Mouse (Mus musculus) hindbrain, embryonic 15.5 days (tissue): ENCODE results near the gene Gbp10. TPM values are rescaled to one million over a fixed set of nuclear protein-coding genes. Genes with fewer than 3 reads are reported as not detected.

Source experiments
- ATAC-seq: fragments of 200-750 bp; cut with Nextera tagmentation; 2 replicates; pipeline ENCODE4 v1.8.0; 2017; ENCODE audit warnings: low read depth, moderate number of reproducible peaks, moderate TSS enrichment; ENCODE audit not compliant: low FRiP score
- H3K27ac ChIP-seq: fragments of 300-500 bp; sonication (generic); replicated peaks from 2 replicates; pipeline ENCODE4 v1.5.1; 2015; ENCODE audit warnings: mild to moderate bottlenecking, inconsistent platforms
- H3K27me3 ChIP-seq: fragments of 300-500 bp; sonication (generic); 2 replicates; pipeline ENCODE4 v1.6.1; 2015; ENCODE audit warnings: control low read depth, inconsistent platforms
- H3K36me3 ChIP-seq: fragments of 300-500 bp; sonication (generic); 2 replicates; pipeline ENCODE4 v1.6.1; 2015; ENCODE audit warnings: control low read depth, inconsistent platforms
- H3K4me1 ChIP-seq: fragments of 300-500 bp; sonication (generic); replicated peaks from 2 replicates; pipeline ENCODE4 v1.6.1; 2015; ENCODE audit warnings: control low read depth, inconsistent platforms
- H3K4me2 ChIP-seq: fragments of 300-500 bp; sonication (generic); 2 replicates; pipeline ENCODE4 v1.6.1; 2015; ENCODE audit warnings: moderate library complexity, mild to moderate bottlenecking, inconsistent platforms
- H3K4me3 ChIP-seq: fragments of 300-500 bp; sonication (generic); 2 replicates; pipeline ENCODE4 v1.5.1; 2015; ENCODE audit warnings: mild to moderate bottlenecking, inconsistent platforms
- H3K9ac ChIP-seq: fragments of 300-500 bp; sonication (generic); 2 replicates; pipeline ENCODE4 v1.6.1; 2015; ENCODE audit warnings: inconsistent platforms
- H3K9me3 ChIP-seq: fragments of 300-500 bp; sonication (generic); 2 replicates; pipeline ENCODE4 v1.6.1; 2016; ENCODE audit warnings: control low read depth, inconsistent platforms
- polyA plus RNA-seq: library from polyadenylated mRNA; unstranded; fragments of >200 nt; fragmentation: Nextera tagmentation; extraction: Ambion mirVana; gene quantifications from 2 replicates; pipeline ENCODE4 v1.2.1, GENCODE M21; 2015

The Gbp10 gene
- polyA plus RNA-seq, 1 experiment from 2014 or later = 1.6 TPM

DNA sequence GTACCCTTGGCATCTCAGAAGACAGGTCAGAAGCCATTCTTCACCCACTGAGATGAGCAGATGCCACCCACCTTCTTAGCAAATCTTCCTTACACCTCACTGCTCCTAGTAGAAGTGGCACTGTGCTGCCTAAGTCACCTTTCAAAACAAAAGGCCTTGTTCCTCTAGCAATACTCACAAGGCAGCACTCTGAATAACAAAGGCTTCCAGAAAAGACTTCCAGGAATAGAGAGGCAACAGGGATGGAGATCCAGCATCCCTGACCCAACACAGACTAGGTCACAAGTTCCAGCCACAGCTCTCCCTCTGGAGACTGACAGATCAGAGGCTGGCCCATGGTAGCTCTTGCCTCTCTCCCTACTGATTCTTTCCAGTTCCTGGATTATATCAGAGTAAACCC, 57.9 kb downstream of the Gbp10 start:
- H3K4me3 ChIP-seq = no peak overlapping the region
- H3K4me2 ChIP-seq = no peak overlapping the region
- no peaks in the 10 kb centered on the region for H3K9me3 ChIP-seq
- no peak overlapping the region for H3K27ac ChIP-seq
- no peaks in the 10 kb centered on the region for H3K4me1 ChIP-seq
- H3K36me3 ChIP-seq = no peaks in the 10 kb centered on the region
- no peak overlapping the region for H3K9ac ChIP-seq
- no peaks in the 10 kb centered on the region for H3K27me3 ChIP-seq
- ATAC-seq = no peak

Other genes starting within 250 kb of the Gbp10 start
- 1.7 and 1.8 TPM in 2 replicates for gene Gbp9, start 100.0 kb downstream of the Gbp10 start, polyA plus RNA-seq
- 0.69 and 1.3 TPM in 2 replicates for gene Gbp8, start 100.0 kb downstream of the Gbp10 start, polyA plus RNA-seq
- gene Gbp4, start 99.9 kb downstream of the Gbp10 start, polyA plus RNA-seq = 3.3 and 4.0 TPM in 2 replicates
- gene Gm43302, start 54.2 kb upstream of the Gbp10 start, polyA plus RNA-seq = 0.38 and 0.58 TPM in 2 replicates
- 3.5 and 4.4 TPM in 2 replicates for gene Gbp6, start 54.2 kb upstream of the Gbp10 start, polyA plus RNA-seq
- 16.7 and 17.7 TPM in 2 replicates for gene Lrrc8b, start 176.2 kb upstream of the Gbp10 start, polyA plus RNA-seq